Mouse (Mus musculus) midbrain, postnatal 0 days (tissue): Measurements from ENCODE around the gene Rasgef1c. TPM values are rescaled to one million over a fixed set of nuclear protein-coding genes. Genes with fewer than 3 reads are reported as not detected.
A peak's percentile ranks its signal among the peaks of the same experiment; 100 is the strongest.

ENCODE experiments used
- ATAC-seq: fragments of 200-750 bp; cut with Nextera tagmentation; 2 replicates; pipeline ENCODE4 v1.8.0; 2017; ENCODE audit warnings: moderate number of reproducible peaks, mild to moderate bottlenecking, moderate TSS enrichment, moderate library complexity; ENCODE audit not compliant: low FRiP score
- DNase-seq: peaks from one replicate; pipeline ENCODE4 v3.0.0-alpha.2; 2015; ENCODE audit warnings: low spot score
- H3K27ac ChIP-seq: fragments of 300-500 bp; sonication (generic); 2 replicates; pipeline ENCODE4 v1.5.1; 2014; ENCODE audit warnings: low read depth, mild to moderate bottlenecking, low read length, mixed read lengths
- H3K27me3 ChIP-seq: fragments of 300-500 bp; sonication (generic); 2 replicates; pipeline ENCODE4 v1.6.1; 2014; ENCODE audit warnings: low read length, control low read depth, mixed read lengths; ENCODE audit not compliant: insufficient read depth
- H3K36me3 ChIP-seq: fragments of 300-500 bp; sonication (generic); 2 replicates; pipeline ENCODE4 v1.6.1; 2014; ENCODE audit warnings: low read length, control low read depth, mixed read lengths; ENCODE audit not compliant: insufficient read depth
- H3K4me1 ChIP-seq: fragments of 300-500 bp; sonication (generic); 2 replicates; pipeline ENCODE4 v1.6.1; 2014; ENCODE audit warnings: mild to moderate bottlenecking, control low read depth, antibody characterized with exemption, low read length, mixed read lengths; ENCODE audit not compliant: insufficient read depth
- H3K4me2 ChIP-seq: fragments of 300-500 bp; sonication (generic); 2 replicates; pipeline ENCODE4 v1.6.1; 2014; ENCODE audit warnings: low read depth, mild to moderate bottlenecking, low read length, mixed read lengths; ENCODE audit not compliant: poor library complexity, severe bottlenecking
- H3K4me3 ChIP-seq: fragments of 300-500 bp; sonication (generic); 2 replicates; pipeline ENCODE4 v1.5.1; 2014; ENCODE audit warnings: low read depth, mild to moderate bottlenecking, low read length, moderate library complexity
- H3K9ac ChIP-seq: fragments of 300-500 bp; sonication (generic); replicated peaks from 2 replicates; pipeline ENCODE4 v1.6.1; 2014; ENCODE audit warnings: mild to moderate bottlenecking, low read length, moderate library complexity, mixed read lengths; ENCODE audit not compliant: poor library complexity, severe bottlenecking
- H3K9me3 ChIP-seq: fragments of 300-500 bp; sonication (generic); 2 replicates; pipeline ENCODE4 v1.6.1; 2016; ENCODE audit warnings: low read length, control low read depth
- CTCF ChIP-seq: IDR thresholded peaks from 2 replicates; pipeline ENCODE4 v1.5.1; 2016; ENCODE audit warnings: antibody characterized with exemption, mild to moderate bottlenecking
- WGBS: fragments of 180-500 bp; shearing (Covaris S2); extraction: QIAGEN DNeasy Blood & Tissue Kit; methylation state at CpG from one replicate; pipeline ENCODE4 v1.1.7; 2014; 5-methylcytosine and 5-hydroxymethylcytosine counted together
- polyA plus RNA-seq: library from polyadenylated mRNA; unstranded; fragments of >200 nt; fragmentation: Nextera tagmentation; extraction: Ambion mirVana; gene quantifications from 2 replicates; pipeline ENCODE4 v1.2.1, GENCODE M21; 2015
- total RNA-seq: library from RNA; depleted of rRNA; stranded (reverse); fragments of >200 nt; gene quantifications from 2 replicates; pipeline ENCODE4 v1.2.3, GENCODE M21; 2014

The Rasgef1c gene
- total and polyA plus RNA-seq, 2 experiments from 2014 or later = 43.3 to 45.7 TPM

GRCm38 (mm10) chr11:49871914-49872313 lies 29.7 kb upstream of the Rasgef1c start:
- Histone ChIP-seq H3K4me2 (no peak overlapping the region), H3K36me3 (peaks cover 33% of the 10 kb centered on the region)

GRCm38 (mm10) chr11:49872779-49873178 lies 28.9 kb upstream of the Rasgef1c start:
- Histone ChIP-seq H3K9me3 (no peaks in the 10 kb centered on the region), H3K9ac (no peak overlapping the region), H3K4me2 (no peak overlapping the region), H3K4me1 (no peaks in the 10 kb centered on the region), H3K27me3 (no peaks in the 10 kb centered on the region), H3K36me3 (peaks cover 29% of the 10 kb centered on the region), H3K4me3 (no peak overlapping the region), H3K27ac (no peak overlapping the region)
- 96% methylated on average over 6 of the region's 6 CpGs for WGBS
- ATAC-seq = no peak
- no peak for DNase-seq
- TF ChIP-seq CTCF = no peak

More at GRCm38 (mm10) chr11:49871914-49872313, 29.7 kb upstream of the Rasgef1c start:
- 64% methylated on average over 6 of the region's 6 CpGs for WGBS
- Histone ChIP-seq H3K27me3 (no peaks in the 10 kb centered on the region), H3K9me3 (no peaks in the 10 kb centered on the region), H3K4me3 (no peak overlapping the region), H3K9ac (no peak overlapping the region), H3K4me1 (no peaks in the 10 kb centered on the region), H3K27ac (no peak overlapping the region)
- DNase-seq (peak; percentile 80), ATAC-seq (0 out of 2 replicates have a peak, but pooled peaks have one; percentile 67)
- peak; percentile 84 for TF ChIP-seq CTCF

GRCm38 (mm10) chr11:49876948-49877817 lies 24.5 kb upstream of the Rasgef1c start:
- DNase-seq (peak; percentile 68), ATAC-seq (no peak)
- no peaks in the 10 kb centered on the region for H3K27me3 ChIP-seq
- TF ChIP-seq CTCF = no peak
- H3K4me1 ChIP-seq = no peaks in the 10 kb centered on the region
- H3K9me3 ChIP-seq = no peaks in the 10 kb centered on the region
- 92% methylated on average over 8 of the region's 8 CpGs for WGBS
- H3K36me3 ChIP-seq = peaks cover 36% of the 10 kb centered on the region
- H3K4me3 ChIP-seq = no peak overlapping the region
- H3K4me2 ChIP-seq = no peak overlapping the region
- no peak overlapping the region for H3K27ac ChIP-seq
- no peak overlapping the region for H3K9ac ChIP-seq

- DNase-seq (no peak), ATAC-seq (no peak)
- H3K4me2 ChIP-seq = no peak overlapping the region
- WGBS = 90% methylated on average over 3 of the region's 3 CpGs
- H3K36me3 ChIP-seq = peaks cover 44% of the 10 kb centered on the region
- H3K4me1 ChIP-seq = no peaks in the 10 kb centered on the region
- TF ChIP-seq CTCF = no peak
- no peak overlapping the region for H3K27ac ChIP-seq
- H3K27me3 ChIP-seq = no peaks in the 10 kb centered on the region
- no peaks in the 10 kb centered on the region for H3K9me3 ChIP-seq
- H3K9ac ChIP-seq = no peak overlapping the region
- no peak overlapping the region for H3K4me3 ChIP-seq
Measured at GRCm38 (mm10) chr11:49879950-49880642, 21.5 kb upstream of the Rasgef1c start.

- no peak overlapping the region for H3K27ac ChIP-seq
- H3K4me3 ChIP-seq = no peak overlapping the region
- DNase-seq (no peak), ATAC-seq (no peak)
- H3K4me2 ChIP-seq = no peak overlapping the region
- no peak overlapping the region for H3K9ac ChIP-seq
- H3K4me1 ChIP-seq = no peaks in the 10 kb centered on the region
- H3K9me3 ChIP-seq = no peaks in the 10 kb centered on the region
- no peaks in the 10 kb centered on the region for H3K27me3 ChIP-seq
- no peak for TF ChIP-seq CTCF
- 82% methylated on average over 3 of the region's 3 CpGs for WGBS
- peaks cover 39% of the 10 kb centered on the region for H3K36me3 ChIP-seq
Measured at GRCm38 (mm10) chr11:49883394-49883793, 18.2 kb upstream of the Rasgef1c start.

GRCm38 (mm10) chr11:49888469-49888868 lies 13.2 kb upstream of the Rasgef1c start:
- no peak overlapping the region for H3K9ac ChIP-seq
- no peak for DNase-seq
- peaks cover 17% of the 10 kb centered on the region; the same call in 1 of the 2 replicates for H3K36me3 ChIP-seq
- no peaks in the 10 kb centered on the region for H3K4me1 ChIP-seq
- no peak overlapping the region for H3K4me3 ChIP-seq
- 83% methylated on average over 5 of the region's 5 CpGs for WGBS
- no peak for ATAC-seq
- 0 out of 2 replicates have a peak, but pooled peaks have one; percentile 6 for TF ChIP-seq CTCF
- H3K9me3 ChIP-seq = no peaks in the 10 kb centered on the region
- H3K27ac ChIP-seq = no peak overlapping the region
- no peak overlapping the region for H3K4me2 ChIP-seq
- no peaks in the 10 kb centered on the region for H3K27me3 ChIP-seq
